Mouse (Mus musculus): Measurements from ENCODE around the gene AL732309.1. TPM values are rescaled to one million over a fixed set of nuclear protein-coding genes. Genes with fewer than 3 reads are reported as not detected.

AL732309.1 gene
- polyA plus RNA-seq, 1 experiment from 2014 or later, result 9.0 TPM

DNA sequence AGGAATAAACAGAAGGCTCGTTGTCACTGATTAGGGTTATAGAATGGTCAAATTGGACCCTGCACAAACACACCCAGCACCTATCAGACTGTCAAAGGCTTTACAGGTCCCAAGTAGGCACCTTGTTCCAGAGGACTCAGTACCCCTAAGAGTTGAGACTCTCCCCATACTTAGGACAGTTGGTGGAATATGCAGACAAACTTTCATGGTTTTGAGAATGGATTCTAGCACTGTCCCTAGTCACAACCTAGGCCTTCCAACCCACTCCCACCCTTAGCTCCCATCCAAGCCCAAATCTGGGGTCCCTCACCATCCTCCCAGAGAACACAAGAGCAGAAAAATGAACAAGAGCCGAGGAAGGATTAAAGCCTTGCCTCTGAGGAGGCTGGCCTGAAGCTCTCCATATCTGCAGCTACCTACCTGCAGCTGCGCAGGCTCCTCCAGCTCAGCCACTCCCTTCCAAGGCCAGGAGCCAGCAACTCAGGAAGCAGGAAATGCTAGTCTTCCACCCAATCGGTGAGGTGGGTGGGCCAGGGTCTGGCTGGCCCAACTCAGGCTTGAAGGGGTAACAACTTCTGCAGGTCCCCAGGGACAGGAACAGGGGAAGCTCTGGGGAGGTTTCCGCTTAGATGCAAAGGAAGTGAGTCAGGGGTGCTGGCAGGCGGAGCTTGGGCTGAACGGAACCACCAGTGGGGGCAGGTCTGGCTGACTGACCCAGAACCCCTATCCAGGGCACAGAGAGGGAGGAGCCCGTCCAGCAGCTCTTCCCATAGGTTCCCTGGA lies 50.3 kb downstream of the AL732309.1 start, which contains the start of gene Tor4a:
TSS of gene Tor4a (minus strand) at position 715 of the 783 bp plus-strand sequence.
- H3K9me3 ChIP-seq (ENCODE audit: control insufficient read depth, low read length), result no peaks in the 10 kb centered on the region
- H3K36me3 ChIP-seq (ENCODE audit: control insufficient read depth, insufficient read depth), result peaks cover 13% of the 10 kb centered on the region
- ATAC-seq, result no peak
- WGBS, result 13% methylated on average over 8 of the region's 8 CpGs
- no peak within 1 kb of the TSS for H3K4me2 ChIP-seq (ENCODE audit: low read length)
- H3K4me1 ChIP-seq (replicated peaks; ENCODE audit: control insufficient read depth, insufficient read depth, low read length), result peaks cover 3% of the 10 kb centered on the region; the same call in 1 of the 2 replicates
- peaks cover 21% of the 10 kb centered on the region for H3K27me3 ChIP-seq (replicated peaks; ENCODE audit: control insufficient read depth, insufficient read depth, low read length)
- H3K4me3 ChIP-seq (replicated peaks; ENCODE audit: low read length), result no peak within 1 kb of the TSS
- no peak within 1 kb of the TSS for H3K27ac ChIP-seq (ENCODE audit: low read length)
- H3K9ac ChIP-seq (replicated peaks; ENCODE audit: low read depth, low read length), result no peak within 1 kb of the TSS

GRCm38 (mm10) chr2:25195211-25196156 lies 51.2 kb downstream of the AL732309.1 start:
- no peak for ATAC-seq
- H3K4me3 ChIP-seq (replicated peaks; ENCODE audit: low read length), result no peak overlapping the region
- H3K27me3 ChIP-seq (replicated peaks; ENCODE audit: control insufficient read depth, insufficient read depth, low read length), result peaks cover 21% of the 10 kb centered on the region
- no peaks in the 10 kb centered on the region for H3K9me3 ChIP-seq (ENCODE audit: control insufficient read depth, low read length)
- peaks cover 3% of the 10 kb centered on the region; the same call in 1 of the 2 replicates for H3K4me1 ChIP-seq (replicated peaks; ENCODE audit: control insufficient read depth, insufficient read depth, low read length)
- peaks cover 9% of the 10 kb centered on the region for H3K36me3 ChIP-seq (ENCODE audit: control insufficient read depth, insufficient read depth)
- WGBS, result 22% methylated on average over 55 of the region's 55 CpGs
- no peak overlapping the region for H3K9ac ChIP-seq (replicated peaks; ENCODE audit: low read depth, low read length)
- H3K27ac ChIP-seq (ENCODE audit: low read length), result no peak overlapping the region
- 0 out of 2 replicates have a peak overlapping the region, but pooled peaks have one; percentile 7 for H3K4me2 ChIP-seq (ENCODE audit: low read length)

Other genes with a start within 250 kb of the AL732309.1 start
- gene Nsmf, start 192.5 kb downstream of the AL732309.1 start, polyA plus RNA-seq (2015; fragmentation: Nextera tagmentation; extraction: Ambion mirVana), result 186 and 223 TPM in 2 replicates
- gene Entpd8, start 166.6 kb downstream of the AL732309.1 start, polyA plus RNA-seq (2015; fragmentation: Nextera tagmentation; extraction: Ambion mirVana), result not detected in 2 replicates
- not detected in 2 replicates for gene Noxa1, start 151.7 kb downstream of the AL732309.1 start, polyA plus RNA-seq (2015; fragmentation: Nextera tagmentation; extraction: Ambion mirVana)
- 15.8 and 22.0 TPM in 2 replicates for gene Nrarp, start 66.1 kb downstream of the AL732309.1 start, polyA plus RNA-seq (2015; fragmentation: Nextera tagmentation; extraction: Ambion mirVana)
- gene Tor4a, start 50.0 kb downstream of the AL732309.1 start, polyA plus RNA-seq (2015; fragmentation: Nextera tagmentation; extraction: Ambion mirVana), result 0.85 and 1.6 TPM in 2 replicates
- 91.7 and 101 TPM in 2 replicates for gene Nelfb, start 35.4 kb downstream of the AL732309.1 start, polyA plus RNA-seq (2015; fragmentation: Nextera tagmentation; extraction: Ambion mirVana)
- not detected in 2 replicates for gene Stpg3, start 32.2 kb downstream of the AL732309.1 start, polyA plus RNA-seq (2015; fragmentation: Nextera tagmentation; extraction: Ambion mirVana)
- not detected in 2 replicates for gene Fam166a, start 28.1 kb downstream of the AL732309.1 start, polyA plus RNA-seq (2015; fragmentation: Nextera tagmentation; extraction: Ambion mirVana)
- gene Tubb4b, start 22.2 kb downstream of the AL732309.1 start, polyA plus RNA-seq (2015; fragmentation: Nextera tagmentation; extraction: Ambion mirVana), result 394 TPM in 2 replicates
- gene Slc34a3, start 12.5 kb downstream of the AL732309.1 start, polyA plus RNA-seq (2015; fragmentation: Nextera tagmentation; extraction: Ambion mirVana), result not detected in 2 replicates
- not detected in 2 replicates for gene Rnf224, start 10.1 kb downstream of the AL732309.1 start, polyA plus RNA-seq (2015; fragmentation: Nextera tagmentation; extraction: Ambion mirVana)
- gene Rnf208, start 4.6 kb downstream of the AL732309.1 start, polyA plus RNA-seq (2015; fragmentation: Nextera tagmentation; extraction: Ambion mirVana), result 91.6 and 106 TPM in 2 replicates
- gene Cysrt1, start 4.4 kb downstream of the AL732309.1 start, polyA plus RNA-seq (2015; fragmentation: Nextera tagmentation; extraction: Ambion mirVana), result 0.33 TPM in 1 of 2 replicates, not detected in the other
- 16.0 and 16.2 TPM in 2 replicates for gene Tmem203, start 8.6 kb upstream of the AL732309.1 start, polyA plus RNA-seq (2015; fragmentation: Nextera tagmentation; extraction: Ambion mirVana)
- gene Tprn, start 15.8 kb upstream of the AL732309.1 start, polyA plus RNA-seq (2015; fragmentation: Nextera tagmentation; extraction: Ambion mirVana), result 14.8 and 16.4 TPM in 2 replicates
- gene Ssna1, start 25.6 kb upstream of the AL732309.1 start, polyA plus RNA-seq (2015; fragmentation: Nextera tagmentation; extraction: Ambion mirVana), result 199 and 204 TPM in 2 replicates
- 150 and 159 TPM in 2 replicates for gene Anapc2, start 25.6 kb upstream of the AL732309.1 start, polyA plus RNA-seq (2015; fragmentation: Nextera tagmentation; extraction: Ambion mirVana)
- gene Tmem210, start 41.3 kb upstream of the AL732309.1 start, polyA plus RNA-seq (2015; fragmentation: Nextera tagmentation; extraction: Ambion mirVana), result not detected in 2 replicates
- 0.21 TPM in 1 of 2 replicates, not detected in the other for gene Lrrc26, start 43.1 kb upstream of the AL732309.1 start, polyA plus RNA-seq (2015; fragmentation: Nextera tagmentation; extraction: Ambion mirVana)
- gene Grin1, start 72.3 kb upstream of the AL732309.1 start, polyA plus RNA-seq (2015; fragmentation: Nextera tagmentation; extraction: Ambion mirVana), result 19.0 and 29.4 TPM in 2 replicates
- gene Man1b1, start 85.5 kb upstream of the AL732309.1 start, polyA plus RNA-seq (2015; fragmentation: Nextera tagmentation; extraction: Ambion mirVana), result 50.6 and 54.6 TPM in 2 replicates
- gene Dpp7, start 109.5 kb upstream of the AL732309.1 start, polyA plus RNA-seq (2015; fragmentation: Nextera tagmentation; extraction: Ambion mirVana), result 21.5 and 26.9 TPM in 2 replicates
- gene Uap1l1, start 118.8 kb upstream of the AL732309.1 start, polyA plus RNA-seq (2015; fragmentation: Nextera tagmentation; extraction: Ambion mirVana), result 3.3 and 7.5 TPM in 2 replicates
- gene Sapcd2, start 125.5 kb upstream of the AL732309.1 start, polyA plus RNA-seq (2015; fragmentation: Nextera tagmentation; extraction: Ambion mirVana), result 23.8 and 29.9 TPM in 2 replicates
- gene Entpd2, start 149.0 kb upstream of the AL732309.1 start, polyA plus RNA-seq (2015; fragmentation: Nextera tagmentation; extraction: Ambion mirVana), result 5.2 and 6.2 TPM in 2 replicates
- 384 and 515 TPM in 2 replicates for gene Npdc1, start 152.5 kb upstream of the AL732309.1 start, polyA plus RNA-seq (2015; fragmentation: Nextera tagmentation; extraction: Ambion mirVana)
- 0.31 TPM in 1 of 2 replicates, not detected in the other for gene Fut7, start 176.4 kb upstream of the AL732309.1 start, polyA plus RNA-seq (2015; fragmentation: Nextera tagmentation; extraction: Ambion mirVana)
- 12.2 and 14.9 TPM in 2 replicates for gene Abca2, start 181.8 kb upstream of the AL732309.1 start, polyA plus RNA-seq (2015; fragmentation: Nextera tagmentation; extraction: Ambion mirVana)
- 2.4 and 4.6 TPM in 2 replicates for gene Clic3, start 210.0 kb upstream of the AL732309.1 start, polyA plus RNA-seq (2015; fragmentation: Nextera tagmentation; extraction: Ambion mirVana)
- gene Paxx, start 214.2 kb upstream of the AL732309.1 start, polyA plus RNA-seq (2015; fragmentation: Nextera tagmentation; extraction: Ambion mirVana), result 89.2 and 108 TPM in 2 replicates
- gene Ptgds, start 223.2 kb upstream of the AL732309.1 start, polyA plus RNA-seq (2015; fragmentation: Nextera tagmentation; extraction: Ambion mirVana), result 212 and 217 TPM in 2 replicates
- gene Lcn12, start 247.0 kb upstream of the AL732309.1 start, polyA plus RNA-seq (2015; fragmentation: Nextera tagmentation; extraction: Ambion mirVana), result not detected in 2 replicates

All from forebrain, embryonic 16.5 days (tissue).